Mouse (Mus musculus) intestine, embryonic 14.5 days (tissue): ENCODE measurements around the gene Clta. TPM values are rescaled to one million over a fixed set of nuclear protein-coding genes. Genes with fewer than 3 reads are reported as not detected.

Experiments used
- ATAC-seq: fragments of 200-750 bp; cut with Nextera tagmentation; replicated peaks from 2 replicates; pipeline ENCODE4 v1.8.0; 2017; ENCODE audit warnings: low read depth, moderate number of reproducible peaks, moderate TSS enrichment, moderate library complexity; ENCODE audit not compliant: low FRiP score, low TSS enrichment
- DNase-seq: peaks from one replicate; pipeline ENCODE4 v3.0.0-alpha.2; 2018; ENCODE audit warnings: low spot score
- H3K27ac ChIP-seq: fragments of 300-500 bp; sonication (generic); 2 replicates; pipeline ENCODE4 v1.5.1; 2014; ENCODE audit warnings: low read depth, mild to moderate bottlenecking, control low read depth
- H3K27me3 ChIP-seq: fragments of 300-500 bp; sonication (generic); replicated peaks from 2 replicates; pipeline ENCODE4 v1.6.1; 2014; ENCODE audit warnings: low read length, control low read depth; ENCODE audit not compliant: control insufficient read depth, insufficient read depth
- H3K36me3 ChIP-seq: fragments of 300-500 bp; sonication (generic); 2 replicates; pipeline ENCODE4 v1.6.1; 2014; ENCODE audit warnings: low read length, control low read depth; ENCODE audit not compliant: control insufficient read depth, insufficient read depth
- H3K4me1 ChIP-seq: fragments of 300-500 bp; sonication (generic); replicated peaks from 2 replicates; pipeline ENCODE4 v1.6.1; 2014; ENCODE audit warnings: low read length, control low read depth, mixed read lengths; ENCODE audit not compliant: control insufficient read depth, insufficient read depth
- H3K4me2 ChIP-seq: fragments of 300-500 bp; sonication (generic); 2 replicates; pipeline ENCODE4 v1.6.1; 2014; ENCODE audit warnings: low read length
- H3K4me3 ChIP-seq: fragments of 300-500 bp; sonication (generic); 2 replicates; pipeline ENCODE4 v1.5.1; 2014; ENCODE audit warnings: low read depth, low read length, control low read depth, mixed read lengths
- H3K9ac ChIP-seq: fragments of 300-500 bp; sonication (generic); 2 replicates; pipeline ENCODE4 v1.6.1; 2014; ENCODE audit warnings: mild to moderate bottlenecking, low read length
- H3K9me3 ChIP-seq: fragments of 300-500 bp; sonication (generic); 2 replicates; pipeline ENCODE4 v1.6.1; 2016; ENCODE audit warnings: low read length, control low read depth; ENCODE audit not compliant: control insufficient read depth
- WGBS: fragments of 180-500 bp; shearing (Covaris S2); extraction: QIAGEN DNeasy Blood & Tissue Kit; methylation state at CpG from one replicate; pipeline ENCODE4 v1.1.7; 2014; 5-methylcytosine and 5-hydroxymethylcytosine counted together
- polyA plus RNA-seq: library from polyadenylated mRNA; unstranded; fragments of >200 nt; fragmentation: Nextera tagmentation; extraction: Ambion mirVana; gene quantifications from 2 replicates; pipeline ENCODE4 v1.2.1, GENCODE M21; 2014

Clta gene
- polyA plus RNA-seq, 1 experiment from 2014 or later, result 240 TPM

DNA sequence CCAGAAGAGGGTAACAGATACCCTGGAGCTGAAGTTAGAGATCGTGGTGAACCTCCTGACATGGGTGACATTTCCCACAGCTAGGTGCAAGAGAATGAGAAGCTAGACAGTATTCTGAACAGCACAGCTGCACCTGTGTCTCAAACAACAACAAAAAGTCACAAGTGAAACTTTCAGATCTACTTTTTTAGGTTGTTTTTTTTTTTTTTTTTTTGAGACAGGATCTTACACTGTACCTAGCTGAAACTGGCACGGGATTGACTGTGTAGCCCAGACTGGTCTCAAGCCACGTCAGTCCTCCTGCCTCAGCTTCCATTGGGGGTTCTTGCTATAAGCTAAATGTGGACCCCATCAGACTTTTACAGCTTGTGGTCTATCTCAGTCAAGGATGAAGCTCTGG, 69.5 kb downstream of the Clta start:
- H3K4me2 ChIP-seq, result no peak overlapping the region
- H3K4me1 ChIP-seq, result peaks cover 14% of the 10 kb centered on the region
- H3K4me3 ChIP-seq, result no peak overlapping the region
- no peaks in the 10 kb centered on the region for H3K9me3 ChIP-seq
- H3K9ac ChIP-seq, result no peak overlapping the region
- no peak overlapping the region for H3K27ac ChIP-seq
- H3K27me3 ChIP-seq, result no peaks in the 10 kb centered on the region
- no peaks in the 10 kb centered on the region for H3K36me3 ChIP-seq
- WGBS, result 84% methylated on average over 3 of the region's 3 CpGs
- ATAC-seq (no peak), DNase-seq (no peak)

DNA sequence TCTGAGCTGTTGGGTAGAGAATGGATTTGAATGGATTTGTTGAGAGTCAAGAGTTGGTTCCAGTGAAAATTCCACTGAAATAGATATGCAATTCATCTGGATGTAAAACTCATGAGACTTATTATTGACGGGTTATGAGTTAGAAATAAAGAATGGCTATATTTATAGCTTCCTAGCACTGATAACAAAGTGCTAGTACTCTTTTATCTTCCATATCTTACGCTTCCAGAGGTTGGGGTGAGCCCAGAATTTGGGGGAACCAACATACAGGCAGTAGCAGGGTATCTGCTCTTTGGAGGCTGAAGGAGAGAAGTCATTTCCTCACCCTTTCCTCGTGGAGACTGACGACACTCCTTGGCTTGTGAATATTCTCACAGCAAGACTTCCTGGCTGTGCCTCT, 70.2 kb downstream of the Clta start:
- Histone ChIP-seq H3K9ac (no peak overlapping the region), H3K4me1 (peaks cover 14% of the 10 kb centered on the region), H3K9me3 (no peaks in the 10 kb centered on the region), H3K36me3 (no peaks in the 10 kb centered on the region), H3K27ac (no peak overlapping the region), H3K27me3 (no peaks in the 10 kb centered on the region), H3K4me2 (no peak overlapping the region), H3K4me3 (no peak overlapping the region)
- WGBS, result 71% methylated on average over 4 of the region's 4 CpGs
- DNase-seq, result no peak
- no peak for ATAC-seq

DNA sequence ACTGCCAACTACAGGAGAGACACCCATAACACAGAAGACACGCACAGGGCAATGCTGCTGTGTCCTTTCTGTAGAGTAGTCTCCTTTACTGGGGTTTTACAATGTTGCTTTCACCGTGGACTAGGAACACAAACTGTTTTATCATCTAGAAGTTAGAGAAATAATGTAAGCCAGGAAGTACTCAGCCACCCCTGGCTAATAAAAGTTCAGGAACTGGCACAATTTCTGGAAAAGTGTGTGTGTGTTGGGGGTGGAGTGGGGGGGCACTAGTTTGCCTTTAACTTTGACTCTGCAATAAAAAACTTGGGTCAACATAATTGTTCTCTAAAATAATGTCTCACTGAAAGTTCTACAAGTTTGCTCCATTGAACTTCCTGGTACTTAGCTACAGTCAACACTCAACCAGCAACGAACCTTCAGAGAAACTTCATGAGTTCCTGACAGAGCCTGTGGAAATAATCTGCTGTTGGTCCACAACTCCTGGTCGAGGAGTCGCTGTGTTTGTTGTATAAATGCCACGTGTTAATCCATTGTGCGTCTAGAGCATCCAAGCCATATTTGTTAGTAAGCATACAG, 74.2 kb downstream of the Clta start:
- Histone ChIP-seq H3K9ac (no peak overlapping the region), H3K4me3 (no peak overlapping the region), H3K36me3 (no peaks in the 10 kb centered on the region), H3K9me3 (no peaks in the 10 kb centered on the region), H3K4me1 (no peaks in the 10 kb centered on the region), H3K4me2 (no peak overlapping the region), H3K27ac (no peak overlapping the region), H3K27me3 (no peaks in the 10 kb centered on the region)
- DNase-seq, result no peak
- no peak for ATAC-seq
- WGBS, result 74% methylated on average over 7 of the region's 7 CpGs

Other genes starting within 250 kb of the Clta start
- not detected in 2 replicates for gene Olfr159, start 233.4 kb upstream of the Clta start, polyA plus RNA-seq
- gene Olfr156, start 180.6 kb upstream of the Clta start, polyA plus RNA-seq, result not detected in 2 replicates
- gene Olfr157, start 164.3 kb upstream of the Clta start, polyA plus RNA-seq, result not detected in 2 replicates
- gene Olfr155, start 152.9 kb upstream of the Clta start, polyA plus RNA-seq, result not detected in 2 replicates
- 27.6 and 30.8 TPM in 2 replicates for gene Reck, start 128.9 kb upstream of the Clta start, polyA plus RNA-seq
- 102 and 126 TPM in 2 replicates for gene Glipr2, start 47.1 kb upstream of the Clta start, polyA plus RNA-seq
- gene Ccin, start 21.0 kb upstream of the Clta start, polyA plus RNA-seq, result 0.15 TPM in 1 of 2 replicates, not detected in the other
- gene Gne, start 79.7 kb downstream of the Clta start, polyA plus RNA-seq, result 41.5 and 42.3 TPM in 2 replicates
- 26.2 and 31.0 TPM in 2 replicates for gene Rnf38, start 229.3 kb downstream of the Clta start, polyA plus RNA-seq